Mouse (Mus musculus) kidney, adult 2 months (tissue): Measurements from ENCODE around the gene Phlpp1. TPM values are rescaled to one million over a fixed set of nuclear protein-coding genes. Genes with fewer than 3 reads are reported as not detected.

Experiments used
- DNase-seq: peaks from one replicate; pipeline ENCODE4 v3.0.0; 2021
- H3K27ac ChIP-seq: fragments of 200-500 bp; 2 replicates; pipeline ENCODE4 v1.5.1; 2012; ENCODE audit warnings: low read depth, low read length, control low read depth, inconsistent platforms; ENCODE audit not compliant: insufficient read depth
- H3K27me3 ChIP-seq: fragments of 200-500 bp; replicated peaks from 2 replicates; pipeline ENCODE4 v1.6.1; 2012; ENCODE audit warnings: mild to moderate bottlenecking, moderate library complexity, low read length, inconsistent platforms; ENCODE audit not compliant: control insufficient read depth, insufficient read depth
- H3K36me3 ChIP-seq: fragments of 200-500 bp; 2 replicates; pipeline ENCODE4 v1.6.1; 2012; ENCODE audit warnings: mild to moderate bottlenecking, moderate library complexity, low read length, inconsistent platforms; ENCODE audit not compliant: control insufficient read depth, insufficient read depth
- H3K4me1 ChIP-seq: fragments of 200-500 bp; 2 replicates; pipeline ENCODE4 v1.6.1; 2011; ENCODE audit warnings: low read length; ENCODE audit not compliant: control insufficient read depth, insufficient read depth
- H3K4me3 ChIP-seq: fragments of 200-500 bp; 2 replicates; pipeline ENCODE4 v1.5.1; 2011; ENCODE audit warnings: mild to moderate bottlenecking, low read depth, low read length, control low read depth; ENCODE audit not compliant: insufficient read depth
- CTCF ChIP-seq: fragments of 200-500 bp; conservative IDR thresholded peaks from 2 replicates; pipeline ENCODE4 v1.5.1; 2011; ENCODE audit warnings: low read depth, mild to moderate bottlenecking, control low read depth, low read length, moderate library complexity, mixed read lengths; ENCODE audit not compliant: insufficient read depth, insufficient read length
- POLR2A ChIP-seq: fragments of 200-500 bp; IDR thresholded peaks from one replicate; pipeline ENCODE4 v1.6.1; 2011; ENCODE audit warnings: low read depth, low read length, control low read depth
- WGBS: fragments of 180-500 bp; shearing (Covaris S2); methylation state at CpG from one replicate; pipeline ENCODE4 v1.1.7; 2018; 5-methylcytosine and 5-hydroxymethylcytosine counted together
- polyA plus RNA-seq: library from polyadenylated mRNA; depleted of rRNA; stranded (reverse); fragments of >200 nt; gene quantifications from 2 replicates; pipeline ENCODE4 v1.2.3, GENCODE M21; 2012

Gene Phlpp1
- polyA plus RNA-seq, 1 experiment: 10.2 TPM

- no peaks in the 10 kb centered on the region for H3K36me3 ChIP-seq
- DNase-seq: peak; percentile 57
- H3K27ac ChIP-seq: no peak overlapping the region
- no peak overlapping the region for H3K4me3 ChIP-seq
- H3K27me3 ChIP-seq: no peaks in the 10 kb centered on the region
- no peaks in the 10 kb centered on the region for H3K4me1 ChIP-seq
- WGBS: 43% methylated on average over 11 of the region's 11 CpGs
- TF ChIP-seq POLR2A (no peak), CTCF (no peak)
Observed at GRCm38 (mm10) chr1:106400900-106401634, 229.5 kb downstream of the Phlpp1 start.

- no peak overlapping the region for H3K4me3 ChIP-seq
- DNase-seq: no peak
- no peaks in the 10 kb centered on the region for H3K36me3 ChIP-seq
- H3K4me1 ChIP-seq: no peaks in the 10 kb centered on the region
- 86% methylated on average over 6 of the region's 6 CpGs for WGBS
- no peak overlapping the region for H3K27ac ChIP-seq
- no peaks in the 10 kb centered on the region for H3K27me3 ChIP-seq
- no peak for TF ChIP-seq CTCF
- TF ChIP-seq POLR2A: no peak
Observed at GRCm38 (mm10) chr1:106403011-106403501, 231.5 kb downstream of the Phlpp1 start.

GRCm38 (mm10) chr1:106406852-106407251 is 235.3 kb downstream of the Phlpp1 start:
- H3K36me3 ChIP-seq: no peaks in the 10 kb centered on the region
- H3K27me3 ChIP-seq: no peaks in the 10 kb centered on the region
- WGBS: 62% methylated on average over 1 of the region's 1 CpGs
- H3K4me3 ChIP-seq: no peak overlapping the region
- no peaks in the 10 kb centered on the region for H3K4me1 ChIP-seq
- no peak for DNase-seq
- TF ChIP-seq POLR2A (no peak), CTCF (no peak)
- H3K27ac ChIP-seq: no peak overlapping the region

- H3K36me3 ChIP-seq: no peaks in the 10 kb centered on the region
- H3K4me1 ChIP-seq: no peaks in the 10 kb centered on the region
- TF ChIP-seq CTCF (no peak), POLR2A (no peak)
- H3K27me3 ChIP-seq: no peaks in the 10 kb centered on the region
- no peak overlapping the region for H3K27ac ChIP-seq
- H3K4me3 ChIP-seq: no peak overlapping the region
- DNase-seq: peak; percentile 72
- 44% methylated on average over 7 of the region's 7 CpGs for WGBS
Observed at GRCm38 (mm10) chr1:106407963-106408440, 236.4 kb downstream of the Phlpp1 start.

- no peaks in the 10 kb centered on the region for H3K27me3 ChIP-seq
- DNase-seq: no peak
- H3K4me3 ChIP-seq: no peak overlapping the region
- WGBS: 87% methylated on average over 2 of the region's 2 CpGs
- no peaks in the 10 kb centered on the region for H3K36me3 ChIP-seq
- TF ChIP-seq POLR2A: no peak
- no peaks in the 10 kb centered on the region for H3K4me1 ChIP-seq
- H3K27ac ChIP-seq: no peak overlapping the region
Observed at GRCm38 (mm10) chr1:106410858-106411257, 239.3 kb downstream of the Phlpp1 start.

- DNase-seq: peak; percentile 48
- Histone ChIP-seq H3K4me1 (no peaks in the 10 kb centered on the region), H3K27ac (no peak overlapping the region), H3K27me3 (no peaks in the 10 kb centered on the region), H3K36me3 (no peaks in the 10 kb centered on the region), H3K4me3 (no peak overlapping the region)
- TF ChIP-seq CTCF (peak; percentile 33; the same call in 1 of the 2 replicates), POLR2A (no peak)
- 30% methylated on average over 9 of the region's 9 CpGs for WGBS
Observed at GRCm38 (mm10) chr1:106425128-106425936, 253.8 kb downstream of the Phlpp1 start.

- no peak overlapping the region for H3K27ac ChIP-seq
- DNase-seq: no peak
- TF ChIP-seq POLR2A (no peak), CTCF (no peak)
- no peaks in the 10 kb centered on the region for H3K36me3 ChIP-seq
- H3K27me3 ChIP-seq: no peaks in the 10 kb centered on the region
- no peak overlapping the region for H3K4me3 ChIP-seq
- WGBS: 38% methylated on average over 8 of the region's 8 CpGs
- H3K4me1 ChIP-seq: no peaks in the 10 kb centered on the region
Observed at GRCm38 (mm10) chr1:106428170-106428569, 256.6 kb downstream of the Phlpp1 start.
